Mouse (Mus musculus): ENCODE results near the gene Palmd. TPM values are rescaled to one million over a fixed set of nuclear protein-coding genes. Genes with fewer than 3 reads are reported as not detected.
A peak's percentile ranks its signal among the peaks of the same experiment; 100 is the strongest.

Gene Palmd
- polyA plus RNA-seq, 1 experiment from 2014 or later, result 4.6 TPM

DNA sequence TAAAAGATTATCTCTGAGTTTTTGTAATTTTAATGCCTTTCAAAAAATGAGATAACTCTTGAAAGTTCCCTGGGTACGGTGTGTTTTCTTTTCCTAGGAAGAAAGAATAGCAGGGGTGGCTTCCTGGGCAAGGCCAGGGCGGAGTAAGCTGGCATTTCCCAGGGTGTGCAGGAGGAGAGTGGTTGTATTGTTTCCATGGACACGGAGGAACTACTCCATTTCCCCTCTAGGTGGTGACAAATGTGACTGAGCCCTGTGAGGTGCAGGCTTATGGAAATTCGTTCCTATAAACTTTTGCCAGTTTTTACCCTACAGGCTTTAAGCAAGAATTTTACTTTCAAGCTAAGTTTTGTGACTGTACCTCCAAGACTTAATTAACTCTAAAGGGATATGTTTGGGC, 2.6 kb downstream of the Palmd start:
- Histone ChIP-seq H3K4me2 (no peak overlapping the region), H3K9ac (ENCODE audit: low read depth, low read length) (no peak overlapping the region), H3K9me3 (ENCODE audit: control insufficient read depth, low read length) (no peaks in the 10 kb centered on the region), H3K4me1 (replicated peaks; ENCODE audit: control insufficient read depth, insufficient read depth, low read length) (no peaks in the 10 kb centered on the region), H3K4me3 (ENCODE audit: low read depth, low read length) (no peak overlapping the region), H3K27me3 (replicated peaks; ENCODE audit: control insufficient read depth, insufficient read depth, low read length) (no peaks in the 10 kb centered on the region), H3K36me3 (ENCODE audit: control insufficient read depth, insufficient read depth, low read length) (no peaks in the 10 kb centered on the region), H3K27ac (ENCODE audit: low read depth, low read length) (no peak overlapping the region)
- ATAC-seq (replicated peaks; ENCODE audit: low FRiP score) (peak; percentile 56; the same call in 1 of the 2 replicates), DNase-seq (ENCODE audit: low spot score) (no peak)
- 31% methylated on average over 4 of the region's 4 CpGs for WGBS

DNA sequence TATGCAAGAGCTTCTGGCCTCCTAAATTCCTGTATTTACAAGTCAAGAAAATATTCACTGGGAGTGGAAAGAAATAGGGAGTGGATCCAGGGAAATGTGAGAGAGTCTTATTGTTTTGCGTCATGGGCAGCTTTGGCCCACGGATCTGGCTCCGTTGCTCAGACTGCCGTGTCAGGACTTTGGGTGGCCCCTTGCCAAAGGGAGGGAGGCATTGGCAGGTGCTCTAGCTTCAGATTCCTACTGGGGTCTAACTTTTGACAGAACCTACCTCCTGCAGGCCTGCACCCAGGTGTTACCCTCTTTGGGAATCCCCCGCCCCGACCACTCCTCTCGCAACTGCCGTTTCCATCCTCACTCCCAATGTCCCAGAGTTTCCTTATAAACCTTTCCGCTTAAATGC, 4.4 kb downstream of the Palmd start:
- Histone ChIP-seq H3K9me3 (ENCODE audit: control insufficient read depth, low read length) (no peaks in the 10 kb centered on the region), H3K4me2 (no peak overlapping the region)
- WGBS, result 92% methylated on average over 9 of the region's 9 CpGs

DNA sequence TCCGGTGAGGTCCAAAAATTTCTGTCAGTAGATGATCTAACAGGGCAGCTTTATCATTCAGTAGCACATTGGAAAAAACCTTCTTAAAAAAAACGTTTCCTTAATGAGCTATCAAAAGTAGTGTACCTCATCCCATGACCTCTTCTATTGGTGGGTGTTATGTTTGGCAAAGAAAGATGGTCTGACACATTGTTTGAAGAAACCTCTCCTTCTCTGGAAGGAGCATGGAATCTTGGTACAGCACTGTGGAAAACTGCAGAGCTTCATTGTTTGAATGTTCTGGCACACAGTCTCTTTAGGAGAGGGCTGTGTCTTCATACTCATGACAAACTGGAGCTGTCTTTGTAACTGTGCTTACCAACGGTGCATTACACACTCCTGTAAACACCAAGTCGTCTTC, 5.6 kb downstream of the Palmd start:
- H3K9ac ChIP-seq (ENCODE audit: low read depth, low read length), result no peak overlapping the region
- DNase-seq (ENCODE audit: low spot score), result no peak

More for the DNA sequence above, 4.4 kb downstream of the Palmd start:
- DNase-seq (ENCODE audit: low spot score), result no peak
- no peaks in the 10 kb centered on the region for H3K27me3 ChIP-seq (replicated peaks; ENCODE audit: control insufficient read depth, insufficient read depth, low read length)
- no peak for ATAC-seq (replicated peaks; ENCODE audit: low FRiP score)
- H3K9ac ChIP-seq (ENCODE audit: low read depth, low read length), result no peak overlapping the region
- no peak overlapping the region for H3K4me3 ChIP-seq (ENCODE audit: low read depth, low read length)
- no peaks in the 10 kb centered on the region for H3K4me1 ChIP-seq (replicated peaks; ENCODE audit: control insufficient read depth, insufficient read depth, low read length)
- no peak overlapping the region for H3K27ac ChIP-seq (ENCODE audit: low read depth, low read length)
- no peaks in the 10 kb centered on the region for H3K36me3 ChIP-seq (ENCODE audit: control insufficient read depth, insufficient read depth, low read length)

DNA sequence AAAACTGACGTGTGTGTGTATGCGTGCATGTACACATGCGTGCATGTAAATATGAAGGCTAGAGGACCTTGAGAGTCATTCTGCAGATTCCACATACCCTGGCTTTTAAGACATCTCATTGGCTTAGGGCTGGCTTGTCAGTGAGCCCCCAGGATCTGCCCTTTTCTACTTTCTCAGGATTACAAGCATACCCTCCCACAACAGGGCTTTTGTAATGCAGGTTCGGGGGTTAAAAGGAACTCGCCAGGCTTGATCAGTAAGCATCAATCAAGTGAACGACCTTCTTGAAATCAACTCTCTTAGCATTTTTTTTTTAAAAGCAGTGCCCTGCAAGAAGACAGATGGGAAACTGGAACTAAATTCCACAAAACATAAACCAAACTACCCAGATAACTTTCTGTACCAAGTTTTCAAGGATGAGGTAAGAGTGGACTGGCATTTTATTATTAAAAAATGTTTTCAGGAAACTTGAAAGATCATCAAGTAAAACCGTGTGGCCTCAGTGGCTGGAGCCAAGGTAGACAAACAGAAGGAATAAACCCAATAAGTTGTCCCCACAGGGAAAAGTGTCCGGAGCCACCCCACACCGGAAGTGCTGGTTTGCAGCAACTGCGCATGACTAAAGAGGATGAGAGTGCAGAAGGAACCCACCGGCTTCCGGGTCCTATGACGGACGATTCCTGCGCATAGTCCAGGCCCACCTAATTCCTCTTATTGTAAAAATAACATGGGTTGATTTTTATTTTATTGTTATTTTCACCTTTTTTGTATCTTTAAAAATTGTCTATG, 7.2 kb downstream of the Palmd start:
- H3K4me2 ChIP-seq, result no peak overlapping the region
- no peaks in the 10 kb centered on the region for H3K36me3 ChIP-seq (ENCODE audit: control insufficient read depth, insufficient read depth, low read length)
- no peaks in the 10 kb centered on the region for H3K27me3 ChIP-seq (replicated peaks; ENCODE audit: control insufficient read depth, insufficient read depth, low read length)
- ATAC-seq (replicated peaks; ENCODE audit: low FRiP score) (no peak), DNase-seq (ENCODE audit: low spot score) (no peak)
- H3K4me3 ChIP-seq (ENCODE audit: low read depth, low read length), result no peak overlapping the region
- WGBS, result 74% methylated on average over 15 of the region's 15 CpGs
- no peaks in the 10 kb centered on the region for H3K4me1 ChIP-seq (replicated peaks; ENCODE audit: control insufficient read depth, insufficient read depth, low read length)
- H3K9ac ChIP-seq (ENCODE audit: low read depth, low read length), result no peak overlapping the region
- no peak overlapping the region for H3K27ac ChIP-seq (ENCODE audit: low read depth, low read length)
- H3K9me3 ChIP-seq (ENCODE audit: control insufficient read depth, low read length), result no peaks in the 10 kb centered on the region

More for the DNA sequence above, 5.6 kb downstream of the Palmd start:
- WGBS, result 69% methylated on average over 4 of the region's 4 CpGs
- H3K36me3 ChIP-seq (ENCODE audit: control insufficient read depth, insufficient read depth, low read length), result no peaks in the 10 kb centered on the region
- ATAC-seq (replicated peaks; ENCODE audit: low FRiP score), result no peak
- no peak overlapping the region for H3K4me3 ChIP-seq (ENCODE audit: low read depth, low read length)
- H3K9me3 ChIP-seq (ENCODE audit: control insufficient read depth, low read length), result no peaks in the 10 kb centered on the region
- H3K4me1 ChIP-seq (replicated peaks; ENCODE audit: control insufficient read depth, insufficient read depth, low read length), result no peaks in the 10 kb centered on the region
- no peak overlapping the region for H3K4me2 ChIP-seq
- H3K27ac ChIP-seq (ENCODE audit: low read depth, low read length), result no peak overlapping the region
- no peaks in the 10 kb centered on the region for H3K27me3 ChIP-seq (replicated peaks; ENCODE audit: control insufficient read depth, insufficient read depth, low read length)

DNA sequence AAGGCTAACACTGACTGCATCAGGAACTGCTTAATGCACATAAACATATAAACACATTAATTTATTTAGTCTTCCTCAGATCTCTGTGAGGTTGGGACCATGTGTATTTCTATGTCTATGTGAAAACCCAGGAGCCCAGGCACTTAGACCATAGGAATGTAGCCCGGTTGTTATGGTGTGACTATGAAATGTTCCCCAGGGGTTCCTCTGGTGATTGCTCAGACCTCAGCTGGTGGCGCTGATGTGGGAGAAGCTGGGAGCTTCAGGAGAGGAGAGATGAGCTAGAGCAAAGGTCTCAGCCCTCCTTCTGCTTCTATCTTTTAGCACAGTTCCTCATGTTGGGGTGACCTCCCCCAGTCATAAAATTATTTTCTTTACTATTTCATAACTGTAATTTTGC, 8.4 kb downstream of the Palmd start:
- Histone ChIP-seq H3K4me1 (replicated peaks; ENCODE audit: control insufficient read depth, insufficient read depth, low read length) (no peaks in the 10 kb centered on the region), H3K4me3 (ENCODE audit: low read depth, low read length) (no peak overlapping the region), H3K4me2 (no peak overlapping the region), H3K27ac (ENCODE audit: low read depth, low read length) (no peak overlapping the region), H3K36me3 (ENCODE audit: control insufficient read depth, insufficient read depth, low read length) (no peaks in the 10 kb centered on the region), H3K9me3 (ENCODE audit: control insufficient read depth, low read length) (no peaks in the 10 kb centered on the region), H3K27me3 (replicated peaks; ENCODE audit: control insufficient read depth, insufficient read depth, low read length) (no peaks in the 10 kb centered on the region), H3K9ac (ENCODE audit: low read depth, low read length) (no peak overlapping the region)
- WGBS, result 76% methylated on average over 2 of the region's 2 CpGs
- no peak for DNase-seq (ENCODE audit: low spot score)
- no peak for ATAC-seq (replicated peaks; ENCODE audit: low FRiP score)

DNA sequence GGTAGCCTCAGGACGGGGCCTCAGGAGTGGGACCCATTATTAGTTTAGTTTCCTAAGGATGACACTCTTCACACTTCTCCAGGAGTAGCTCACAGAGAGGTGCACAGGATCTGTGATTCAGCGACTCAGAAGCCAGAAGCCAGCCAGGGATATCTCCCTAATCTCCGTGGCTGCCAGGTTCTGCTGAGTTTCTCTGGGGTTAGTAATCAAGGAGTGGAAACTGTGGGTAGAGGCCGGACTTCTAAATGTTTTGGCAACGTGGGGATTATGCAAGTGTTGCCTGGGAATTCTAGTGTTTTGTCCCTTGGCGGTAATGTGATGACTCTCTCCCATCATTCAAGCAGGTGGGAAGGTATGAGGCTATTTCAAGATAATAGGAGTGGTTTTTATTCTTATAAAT, 13.7 kb downstream of the Palmd start:
- no peaks in the 10 kb centered on the region for H3K27me3 ChIP-seq (replicated peaks; ENCODE audit: control insufficient read depth, insufficient read depth, low read length)
- H3K9me3 ChIP-seq (ENCODE audit: control insufficient read depth, low read length), result no peaks in the 10 kb centered on the region
- H3K4me2 ChIP-seq, result no peak overlapping the region
- 61% methylated on average over 6 of the region's 6 CpGs for WGBS
- H3K36me3 ChIP-seq (ENCODE audit: control insufficient read depth, insufficient read depth, low read length), result no peaks in the 10 kb centered on the region
- no peak overlapping the region for H3K4me3 ChIP-seq (ENCODE audit: low read depth, low read length)
- ATAC-seq (replicated peaks; ENCODE audit: low FRiP score) (no peak), DNase-seq (ENCODE audit: low spot score) (no peak)
- no peak overlapping the region for H3K9ac ChIP-seq (ENCODE audit: low read depth, low read length)
- H3K4me1 ChIP-seq (replicated peaks; ENCODE audit: control insufficient read depth, insufficient read depth, low read length), result no peaks in the 10 kb centered on the region
- H3K27ac ChIP-seq (ENCODE audit: low read depth, low read length), result no peak overlapping the region

DNA sequence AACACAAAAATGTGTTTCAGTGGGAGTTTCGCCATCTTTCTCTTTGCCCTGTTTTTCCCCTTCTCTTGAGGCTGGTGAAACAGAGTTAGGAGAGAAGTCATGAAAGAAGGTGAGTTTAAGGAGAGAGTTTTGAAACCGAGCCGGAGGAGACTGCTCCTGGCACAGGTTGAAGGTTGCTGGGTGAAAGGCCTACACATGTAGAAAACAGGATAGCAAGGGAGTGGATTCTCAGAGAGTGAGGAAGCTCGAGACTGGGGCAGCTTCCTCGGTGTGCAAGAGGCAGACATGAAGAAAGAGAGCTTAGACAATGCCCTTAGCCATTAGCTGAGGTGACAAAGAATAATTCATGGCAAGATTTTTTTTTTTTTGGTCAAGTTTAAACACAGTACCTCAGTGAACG, 15.4 kb downstream of the Palmd start:
- 82% methylated on average over 6 of the region's 6 CpGs for WGBS
- Histone ChIP-seq H3K4me1 (replicated peaks; ENCODE audit: control insufficient read depth, insufficient read depth, low read length) (no peaks in the 10 kb centered on the region), H3K27me3 (replicated peaks; ENCODE audit: control insufficient read depth, insufficient read depth, low read length) (no peaks in the 10 kb centered on the region), H3K36me3 (ENCODE audit: control insufficient read depth, insufficient read depth, low read length) (no peaks in the 10 kb centered on the region), H3K4me2 (no peak overlapping the region), H3K9me3 (ENCODE audit: control insufficient read depth, low read length) (no peaks in the 10 kb centered on the region), H3K9ac (ENCODE audit: low read depth, low read length) (no peak overlapping the region), H3K4me3 (ENCODE audit: low read depth, low read length) (no peak overlapping the region), H3K27ac (ENCODE audit: low read depth, low read length) (no peak overlapping the region)
- DNase-seq (ENCODE audit: low spot score) (no peak), ATAC-seq (replicated peaks; ENCODE audit: low FRiP score) (no peak)

DNA sequence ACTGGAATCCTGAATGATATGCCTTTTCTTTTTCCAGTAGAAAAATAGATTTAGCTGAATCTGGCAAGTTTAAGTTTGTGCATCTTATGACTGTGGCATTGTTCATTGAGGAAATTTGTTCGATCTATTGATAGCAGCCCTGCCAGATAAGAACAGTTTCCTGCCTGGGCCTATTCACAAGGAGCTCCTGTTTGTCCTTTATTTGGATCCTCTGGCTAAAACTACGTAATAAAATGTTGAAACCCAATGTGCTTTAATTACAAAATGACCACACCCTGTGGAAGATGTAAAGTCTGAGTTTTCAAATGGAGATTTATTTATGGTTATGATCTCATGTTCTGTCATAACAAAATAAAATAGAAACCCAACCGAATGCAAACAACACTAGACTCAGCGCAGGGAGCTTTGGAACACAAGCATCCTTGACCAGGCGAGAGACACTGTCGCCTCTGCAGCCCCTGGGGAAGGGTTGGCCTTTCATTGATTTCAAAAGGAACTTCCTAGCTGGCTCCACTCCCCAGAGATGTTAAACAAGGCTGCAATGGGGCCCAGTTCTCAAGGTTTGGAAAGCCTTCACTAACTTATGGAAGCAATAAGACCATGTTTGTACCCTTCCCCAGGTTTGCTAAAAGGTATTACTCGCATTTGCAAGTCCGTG, 16.4 kb downstream of the Palmd start:
- 73% methylated on average over 8 of the region's 8 CpGs for WGBS
- no peak overlapping the region for H3K4me2 ChIP-seq

DNA sequence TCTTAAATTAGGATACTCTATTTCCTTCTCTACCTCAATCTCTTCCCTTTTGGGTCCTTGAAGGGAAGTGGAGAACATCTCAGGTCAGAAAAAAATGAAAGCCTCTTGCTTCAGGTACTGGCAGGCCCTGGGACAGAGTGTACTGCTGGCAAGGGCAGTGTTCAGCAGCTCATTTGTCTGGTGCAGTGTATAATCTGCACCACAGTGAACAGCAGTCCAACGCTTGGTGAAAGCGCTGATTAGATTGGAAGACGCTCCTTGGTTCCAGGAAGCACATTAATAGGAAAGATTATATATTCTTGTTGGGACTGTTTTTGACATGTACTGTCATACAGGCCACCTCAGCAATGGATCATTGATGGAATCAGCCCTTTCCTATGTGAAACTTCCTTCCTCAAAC, 17.3 kb downstream of the Palmd start:
- Histone ChIP-seq H3K36me3 (ENCODE audit: control insufficient read depth, insufficient read depth, low read length) (no peaks in the 10 kb centered on the region), H3K9me3 (ENCODE audit: control insufficient read depth, low read length) (no peaks in the 10 kb centered on the region), H3K27me3 (replicated peaks; ENCODE audit: control insufficient read depth, insufficient read depth, low read length) (no peaks in the 10 kb centered on the region), H3K4me3 (ENCODE audit: low read depth, low read length) (no peak overlapping the region), H3K4me2 (no peak overlapping the region), H3K9ac (ENCODE audit: low read depth, low read length) (no peak overlapping the region), H3K4me1 (replicated peaks; ENCODE audit: control insufficient read depth, insufficient read depth, low read length) (no peaks in the 10 kb centered on the region), H3K27ac (ENCODE audit: low read depth, low read length) (no peak overlapping the region)
- WGBS, result 78% methylated on average over 3 of the region's 3 CpGs
- no peak for DNase-seq (ENCODE audit: low spot score)
- no peak for ATAC-seq (replicated peaks; ENCODE audit: low FRiP score)

More for the DNA sequence above, 16.4 kb downstream of the Palmd start:
- Histone ChIP-seq H3K27me3 (replicated peaks; ENCODE audit: control insufficient read depth, insufficient read depth, low read length) (no peaks in the 10 kb centered on the region), H3K36me3 (ENCODE audit: control insufficient read depth, insufficient read depth, low read length) (no peaks in the 10 kb centered on the region), H3K9me3 (ENCODE audit: control insufficient read depth, low read length) (no peaks in the 10 kb centered on the region), H3K9ac (ENCODE audit: low read depth, low read length) (no peak overlapping the region), H3K4me3 (ENCODE audit: low read depth, low read length) (no peak overlapping the region), H3K4me1 (replicated peaks; ENCODE audit: control insufficient read depth, insufficient read depth, low read length) (no peaks in the 10 kb centered on the region), H3K27ac (ENCODE audit: low read depth, low read length) (no peak overlapping the region)
- DNase-seq (ENCODE audit: low spot score) (no peak), ATAC-seq (replicated peaks; ENCODE audit: low FRiP score) (no peak)
